7 mouse cellular contexts compared by ENCODE assay signal in the genomic region with DNA sequence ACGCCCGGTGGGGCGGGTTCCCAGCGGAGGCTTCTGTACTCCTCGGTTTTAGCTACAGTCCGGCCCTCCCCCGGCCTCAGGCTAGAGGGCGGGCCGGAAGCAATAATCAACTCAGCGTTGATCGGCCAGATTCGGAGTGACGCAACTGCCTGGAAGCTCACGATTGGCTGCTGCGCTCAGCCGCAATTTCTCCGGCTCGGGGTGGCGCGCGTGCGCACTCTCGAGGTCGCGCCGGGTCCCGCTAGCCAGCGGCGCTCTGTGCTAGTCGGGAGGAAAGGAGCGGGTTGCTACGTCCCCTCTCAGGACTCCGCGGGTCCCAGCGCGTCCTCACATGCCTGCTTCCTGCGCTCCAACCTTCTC. TPM values are rescaled to one million over a fixed set of nuclear protein-coding genes. Genes with fewer than 3 reads are reported as not detected.
DNase-seq lines count a peak whose midpoint lies in the region; ATAC-seq lines count a peak whose summit lies in the region.

A gene (minus strand): TSS at position 113 of the 360 bp plus-strand sequence.

- H3K9ac ChIP-seq in intestine, embryonic 14.5 days (ENCODE audit: low read length) = peak within 1 kb of the TSS; percentile 39

- ATAC-seq in intestine, embryonic 14.5 days (replicated peaks; ENCODE audit: low FRiP score, low TSS enrichment, low read depth) = peak; percentile 97

- peaks cover 13% of the 10 kb centered on the region for H3K4me1 ChIP-seq in intestine, embryonic 14.5 days (replicated peaks; ENCODE audit: control insufficient read depth, insufficient read depth, low read length)

- H3K36me3 ChIP-seq in intestine, embryonic 14.5 days (ENCODE audit: control insufficient read depth, insufficient read depth, low read length) = no peaks in the 10 kb centered on the region

- WGBS in intestine, embryonic 14.5 days = under 1% methylated on average over 37 of the region's 37 CpGs

- H3K27ac ChIP-seq in intestine, embryonic 14.5 days (ENCODE audit: low read depth) = peak within 1 kb of the TSS; percentile 38; the same call in 1 of the 2 replicates

- H3K4me2 ChIP-seq in intestine, embryonic 14.5 days (ENCODE audit: low read length) = peak within 1 kb of the TSS; percentile 77

- H3K9me3 ChIP-seq in intestine, embryonic 14.5 days (ENCODE audit: control insufficient read depth, low read length) = no peaks in the 10 kb centered on the region

- peak; percentile 94 for DNase-seq in adrenal gland, adult 18-20 months (ENCODE audit: low spot score in 2 of 2)
- DNase-seq in embryo, embryonic 11 days = peak; percentile 97
- peak; percentile 93 for DNase-seq in gastrocnemius, postnatal 25 days
- peak; percentile 92 for DNase-seq in intestine, embryonic 14.5 days (ENCODE audit: low spot score)
- DNase-seq in left cerebral cortex, postnatal 14 days (ENCODE audit: low spot score in 2 of 2) = peak; percentile 95 to 96
- DNase-seq in mesoderm, embryonic 11.5 days (ENCODE audit: low read depth, low spot score) = peak; percentile 95
- DNase-seq in right cerebral cortex, postnatal 36 days (ENCODE audit: low spot score in 2 of 2) = peak; percentile 92 to 95

- peak within 1 kb of the TSS; percentile 67 for H3K4me3 ChIP-seq in intestine, embryonic 14.5 days (ENCODE audit: low read depth, low read length)

- intact Hi-C loops in left cerebral cortex, postnatal 14 days (cut with DNase I) = no loop called here

- H3K27me3 ChIP-seq in intestine, embryonic 14.5 days (replicated peaks; ENCODE audit: control insufficient read depth, insufficient read depth, low read length) = 0 out of 2 replicates have a peak, but pooled peaks cover 4% of the 10 kb centered on the region

RNA-seq across cellular contexts. Expression of the gene that starts here (rescaled TPM):
- total RNA-seq in adrenal gland, adult 18-20 months (2021) = 100 to 1,000 TPM; 110 to 112 TPM
- 10 to 100 TPM; 14.4 to 15.3 TPM for total RNA-seq in gastrocnemius, postnatal 25 days (2021)
- polyA plus RNA-seq in intestine, embryonic 14.5 days (2014; fragmentation: Nextera tagmentation; extraction: Ambion mirVana) = 18.9 and 19.4 TPM in 2 replicates
- 10 to 100 TPM; 84.8 to 90.0 TPM for total RNA-seq in left cerebral cortex, postnatal 14 days (2021)

Comparison
In these comparisons a context has a peak if more than half of its experiments do, and no peak if none do; other contexts are left out.
1. Peak in every context shown above with its lines: DNase-seq, ATAC-seq, H3K4me3 ChIP-seq and H3K27ac ChIP-seq.
2. RNA of the gene that starts here (total RNA-seq): 110 to 112 TPM in adrenal gland, adult 18-20 months and 84.8 to 90.0 TPM in left cerebral cortex, postnatal 14 days; 14.4 to 15.3 TPM in gastrocnemius, postnatal 25 days; every median in the first group is over 4 times any median in the second.